Mouse (Mus musculus) C2C12 (cell line): ENCODE results near the gene Zdhhc3. TPM values are rescaled to one million over a fixed set of nuclear protein-coding genes. Genes with fewer than 3 reads are reported as not detected.

ENCODE experiments used
- H3K27me3 ChIP-seq: one replicate; pipeline ENCODE4 v1.6.1; 2011; ENCODE audit not compliant: control insufficient read depth, insufficient read depth, insufficient read length
- H3K36me3 ChIP-seq: one replicate; pipeline ENCODE4 v1.6.1; 2011; ENCODE audit not compliant: control insufficient read depth, insufficient read depth
- H3K4me3 ChIP-seq: one replicate; pipeline ENCODE4 v1.5.1; 2011; ENCODE audit warnings: mild to moderate bottlenecking, control low read depth; ENCODE audit not compliant: poor library complexity, insufficient read depth, severe bottlenecking
- H3K79me2 ChIP-seq: one replicate; pipeline ENCODE4 v1.6.1; 2011; ENCODE audit not compliant: control insufficient read depth, insufficient read depth
- H3K79me3 ChIP-seq: one replicate; pipeline ENCODE4 v1.6.1; 2011; ENCODE audit warnings: low read depth, control low read depth
- H3ac ChIP-seq: one replicate; pipeline ENCODE3; 2011; ENCODE audit warnings: low read depth; ENCODE audit not compliant: control insufficient read depth, insufficient read length
- CEBPB ChIP-seq: IDR thresholded peaks from one replicate; pipeline ENCODE4 v1.6.1; 2011; ENCODE audit warnings: low read depth, mild to moderate bottlenecking, control low read depth, moderate library complexity
- CTCF ChIP-seq: IDR thresholded peaks from one replicate; pipeline ENCODE4 v1.5.1; 2011; ENCODE audit not compliant: control insufficient read depth, insufficient read depth, insufficient read length
- FOSL1 ChIP-seq: IDR thresholded peaks from one replicate; pipeline ENCODE4 v1.8.0; 2011; ENCODE audit warnings: mild to moderate bottlenecking, low read length; ENCODE audit not compliant: poor library complexity, insufficient read depth, severe bottlenecking
- MAX ChIP-seq: IDR thresholded peaks from one replicate; pipeline ENCODE4 v1.6.1; 2011; ENCODE audit warnings: mild to moderate bottlenecking, control low read depth
- MYOD1 ChIP-seq: IDR thresholded peaks from one replicate; pipeline ENCODE4 v1.6.1; 2011; ENCODE audit warnings: low read depth; ENCODE audit not compliant: control insufficient read depth, insufficient read length
- MYOG ChIP-seq: IDR thresholded peaks from one replicate; pipeline ENCODE4 v1.6.1; 2011; ENCODE audit not compliant: control insufficient read depth, insufficient read length; ENCODE audit errors: extremely low read depth
- USF1 ChIP-seq: IDR thresholded peaks from one replicate; pipeline ENCODE4 v1.6.1; 2011; ENCODE audit warnings: low read depth, mild to moderate bottlenecking, control low read depth, moderate library complexity
- long read RNA-seq, 2 experiments: library from polyadenylated mRNA; unstranded; transcript quantifications; one replicate each; pipeline ENCODE4 v2.0.0; 2019 to 2020
- polyA plus RNA-seq: library from polyadenylated mRNA; unstranded; fragments of >200 nt; fragmentation: generic; extraction: Trizol; gene quantifications from one replicate; pipeline ENCODE4 v1.2.1, GENCODE M21; 2012; ENCODE audit warnings: missing spikeins

Zdhhc3 gene
- 62.6 TPM for polyA plus RNA-seq
- long read RNA-seq, experiment 1, full-length matches to known transcripts, result 68 of 93 reads
- long read RNA-seq, experiment 1, partial matches to known transcripts, result 1 of 93 reads
- long read RNA-seq, experiment 1, other reads (novel, unspliced or antisense), result 24 of 93 reads
- long read RNA-seq, experiment 2, full-length matches to known transcripts, result 502 of 755 reads
- long read RNA-seq, experiment 2, partial matches to known transcripts, result 6 of 755 reads
- long read RNA-seq, experiment 2, other reads (novel, unspliced or antisense), result 247 of 755 reads

DNA sequence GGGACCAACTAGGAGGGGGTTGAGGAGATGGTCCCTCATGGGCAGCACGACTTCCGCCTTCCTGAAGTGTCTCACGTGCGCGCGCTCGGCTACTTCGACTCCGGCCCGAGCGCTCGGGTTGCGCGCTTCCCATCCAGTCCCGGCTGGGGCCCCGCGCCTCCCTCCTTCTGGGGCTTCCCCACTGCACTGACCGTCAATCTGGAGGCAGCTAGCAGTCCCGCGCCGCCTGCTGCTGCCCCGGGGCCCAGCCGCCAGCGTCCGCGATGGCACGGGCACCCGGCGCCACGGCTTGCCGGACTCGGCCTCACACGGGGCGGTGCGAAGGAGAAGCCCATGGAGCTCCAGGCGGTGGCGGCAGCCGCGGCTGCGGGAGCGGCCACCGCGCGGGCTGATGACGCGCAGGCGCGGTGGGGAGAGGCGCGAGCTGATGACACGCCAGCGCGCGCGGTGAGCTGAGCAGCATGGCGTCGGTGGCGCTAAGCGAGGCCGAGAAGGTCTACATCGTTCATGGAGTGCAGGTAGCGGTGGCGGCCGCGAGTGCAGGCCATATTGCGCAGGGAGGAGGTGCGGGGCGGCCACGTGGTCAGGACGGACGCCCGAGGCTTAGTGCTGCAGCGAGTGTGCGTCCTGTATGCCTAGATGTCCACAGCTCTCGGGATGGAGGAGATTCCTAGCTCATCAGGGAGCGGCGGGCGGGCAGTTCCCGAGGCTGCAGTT is at the start of gene Zdhhc3, which contains the start of gene Exosc7:
Gene Zdhhc3, minus strand, starts transcription at position 401 of the 717 bp plus-strand sequence.
Gene Exosc7, plus strand, starts transcription at position 411 of the 717 bp plus-strand sequence.
- Histone ChIP-seq H3K79me3 (peaks cover 68% of the 10 kb centered on the region), H3K79me2 (peaks cover 91% of the 10 kb centered on the region), H3K36me3 (peaks cover 21% of the 10 kb centered on the region), H3K4me3 (peak within 1 kb of the TSS; percentile 78), H3ac (peak within 1 kb of the TSS; percentile 93), H3K27me3 (no peaks in the 10 kb centered on the region)
- TF ChIP-seq FOSL1, result no peak
- TF ChIP-seq CTCF, result no peak
- TF ChIP-seq MAX, result peak; percentile 75
- no peak for TF ChIP-seq MYOD1

DNA sequence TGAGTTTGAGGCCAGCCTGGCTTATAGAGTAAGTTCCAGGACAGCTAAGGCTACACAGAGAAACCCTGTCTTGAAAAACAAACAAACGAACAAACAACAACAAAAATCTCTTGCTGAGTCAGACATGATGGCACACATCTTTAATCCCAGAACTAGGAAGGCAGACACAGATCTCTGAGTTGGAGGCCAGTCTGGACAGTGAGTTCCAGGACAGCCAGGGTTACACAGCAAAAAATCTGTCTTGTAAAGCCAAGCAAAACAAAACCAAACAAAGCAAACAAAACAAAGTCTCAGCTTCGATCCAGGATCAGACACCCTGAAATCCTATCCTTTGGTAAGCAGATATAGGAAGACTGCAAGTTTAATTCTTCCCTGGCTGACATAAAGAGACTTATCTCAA is 48.8 kb upstream of the Zdhhc3 start:
- H3K4me3 ChIP-seq, result no peak overlapping the region
- no peaks in the 10 kb centered on the region for H3K36me3 ChIP-seq
- no peak for TF ChIP-seq MYOD1
- no peak for TF ChIP-seq USF1
- TF ChIP-seq CEBPB, result no peak
- TF ChIP-seq MAX, result no peak
- no peak for TF ChIP-seq MYOG
- TF ChIP-seq CTCF, result no peak
- no peak for TF ChIP-seq FOSL1
- H3K27me3 ChIP-seq, result no peaks in the 10 kb centered on the region
- H3ac ChIP-seq, result no peak overlapping the region
- H3K79me2 ChIP-seq, result no peaks in the 10 kb centered on the region
- H3K79me3 ChIP-seq, result no peaks in the 10 kb centered on the region

GRCm38 (mm10) chr9:123159330-123159729 is 46.3 kb upstream of the Zdhhc3 start:
- no peak overlapping the region for H3ac ChIP-seq
- no peak overlapping the region for H3K4me3 ChIP-seq
- H3K27me3 ChIP-seq, result no peaks in the 10 kb centered on the region
- no peaks in the 10 kb centered on the region for H3K79me2 ChIP-seq
- H3K79me3 ChIP-seq, result no peaks in the 10 kb centered on the region
- TF ChIP-seq MAX (no peak), CTCF (peak; percentile 71)
- no peaks in the 10 kb centered on the region for H3K36me3 ChIP-seq

DNA sequence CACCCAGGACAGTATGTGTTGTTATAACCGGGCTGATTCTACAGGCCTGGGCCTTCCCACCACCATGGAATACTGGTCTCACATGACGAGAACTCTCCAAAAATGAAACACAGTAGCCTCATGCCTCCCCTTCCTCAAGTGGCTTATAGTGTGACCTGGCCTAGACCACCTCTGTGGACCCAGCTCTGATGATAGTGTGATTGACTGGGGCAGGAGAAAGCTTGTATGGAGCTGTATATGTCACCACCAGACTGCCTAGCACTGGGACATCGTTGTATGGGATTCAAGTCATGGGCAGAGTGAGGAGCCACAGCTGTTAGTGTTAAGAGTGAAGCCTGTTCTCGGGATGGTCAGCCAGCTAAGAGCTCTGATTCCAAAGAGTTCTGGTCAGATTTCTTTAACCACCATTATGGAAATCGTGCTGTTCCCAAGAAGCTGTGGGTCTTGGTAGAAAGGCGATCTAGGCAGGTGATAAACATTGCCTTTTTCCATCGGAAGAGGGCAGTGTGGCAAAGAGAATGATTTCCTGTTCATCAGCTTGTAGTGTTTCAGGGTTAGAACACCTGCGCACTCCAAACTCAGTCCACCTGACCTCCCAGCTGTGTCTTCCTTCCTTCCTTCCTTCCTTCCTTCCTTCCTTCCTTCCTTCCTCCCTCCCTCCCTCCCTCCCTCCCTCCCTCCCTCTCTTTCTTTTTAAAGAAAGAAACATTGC is 45.3 kb upstream of the Zdhhc3 start:
- TF ChIP-seq MAX, result no peak
- TF ChIP-seq CTCF, result peak; percentile 20
- H3ac ChIP-seq, result no peak overlapping the region
- H3K4me3 ChIP-seq, result no peak overlapping the region
- H3K27me3 ChIP-seq, result no peaks in the 10 kb centered on the region
- no peaks in the 10 kb centered on the region for H3K79me3 ChIP-seq
- no peaks in the 10 kb centered on the region for H3K79me2 ChIP-seq
- no peaks in the 10 kb centered on the region for H3K36me3 ChIP-seq

DNA sequence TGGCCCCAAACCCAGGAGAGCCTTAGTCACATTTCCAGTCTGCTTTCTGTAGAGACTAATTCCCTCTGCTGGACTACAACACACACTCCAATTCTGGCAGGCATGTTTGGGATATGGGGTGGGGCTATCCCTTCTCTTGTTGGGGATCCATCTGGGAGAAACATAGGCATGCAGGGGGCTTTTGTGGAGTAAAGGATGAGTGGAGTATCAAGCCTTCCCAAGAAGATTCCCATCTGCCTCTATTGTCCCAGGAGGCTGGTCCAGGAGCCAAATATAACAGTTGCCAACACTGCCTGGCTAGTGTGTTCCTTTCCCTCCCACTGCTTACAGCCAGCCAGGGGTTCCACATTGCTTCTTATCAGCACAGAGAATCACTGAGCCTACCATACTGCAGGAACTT is 44.7 kb upstream of the Zdhhc3 start:
- Histone ChIP-seq H3ac (no peak overlapping the region), H3K79me2 (no peaks in the 10 kb centered on the region), H3K79me3 (no peaks in the 10 kb centered on the region), H3K36me3 (no peaks in the 10 kb centered on the region), H3K27me3 (no peaks in the 10 kb centered on the region), H3K4me3 (no peak overlapping the region)
- TF ChIP-seq MYOD1, result no peak
- TF ChIP-seq CTCF, result no peak
- no peak for TF ChIP-seq USF1
- TF ChIP-seq FOSL1, result no peak
- no peak for TF ChIP-seq CEBPB
- no peak for TF ChIP-seq MYOG
- TF ChIP-seq MAX, result no peak

GRCm38 (mm10) chr9:123156910-123157361 is 43.9 kb upstream of the Zdhhc3 start:
- H3K4me3 ChIP-seq, result no peak overlapping the region
- H3K36me3 ChIP-seq, result no peaks in the 10 kb centered on the region
- no peaks in the 10 kb centered on the region for H3K79me2 ChIP-seq
- TF ChIP-seq CTCF (no peak), USF1 (no peak), MYOG (no peak), MYOD1 (no peak), CEBPB (no peak), MAX (no peak), FOSL1 (no peak)
- no peak overlapping the region for H3ac ChIP-seq
- H3K27me3 ChIP-seq, result no peaks in the 10 kb centered on the region
- no peaks in the 10 kb centered on the region for H3K79me3 ChIP-seq
